ENCODE assay signal across 10 mouse cellular contexts in genomic region chr14:11709798-11710197, GRCm38 (mm10).
DNase-seq lines count a peak whose midpoint lies in the region; ATAC-seq lines count a peak whose summit lies in the region.
"Had no signal": no experiment of that assay in that cellular context is flagged by ENCODE, and none has a peak within 500 bp of the region (broad histone marks: within the 10 kb centered on the region; RNA-seq: fewer than 3 reads in every experiment).

No protein-coding gene starts in this region.

- H3K4me2 ChIP-seq in embryonic facial prominence, embryonic 11.5 days (ENCODE audit: low read depth, low read length), result no peak overlapping the region
- H3K4me2 ChIP-seq: lung, embryonic 15.5 days; neural tube, embryonic 13.5 days had no signal

- WGBS in embryonic facial prominence, embryonic 11.5 days, result 83% methylated on average over 8 of the region's 8 CpGs
- whole genome bisulfite sequencing in embryonic facial prominence, embryonic 10.5 days, result 91% methylated on average over 8 of the region's 8 CpGs

- H3K9me3 ChIP-seq in embryonic facial prominence, embryonic 11.5 days (replicated peaks; ENCODE audit: control insufficient read depth, low read length), result no peaks in the 10 kb centered on the region
- no peaks in the 10 kb centered on the region for H3K9me3 ChIP-seq in embryonic facial prominence, embryonic 10.5 days
- H3K9me3 ChIP-seq: lung, embryonic 15.5 days; neural tube, embryonic 13.5 days had no signal

- H3K4me1 ChIP-seq in embryonic facial prominence, embryonic 11.5 days (ENCODE audit: control insufficient read depth, insufficient read depth, low read length), result no peaks in the 10 kb centered on the region; the same call in 1 of the 2 replicates
- peaks cover 14% of the 10 kb centered on the region for H3K4me1 ChIP-seq in embryonic facial prominence, embryonic 10.5 days
- H3K4me1 ChIP-seq: lung, embryonic 15.5 days had no signal

- H3K36me3 ChIP-seq in embryonic facial prominence, embryonic 11.5 days (replicated peaks; ENCODE audit: control insufficient read depth, insufficient read depth, low read depth, low read length), result no peaks in the 10 kb centered on the region
- no peaks in the 10 kb centered on the region; the same call in 1 of the 2 replicates for H3K36me3 ChIP-seq in embryonic facial prominence, embryonic 10.5 days (replicated peaks)
- H3K36me3 ChIP-seq: lung, embryonic 15.5 days; neural tube, embryonic 13.5 days had no signal

- no peak overlapping the region for H3K27ac ChIP-seq in embryonic facial prominence, embryonic 11.5 days (replicated peaks; ENCODE audit: low read depth, low read length)
- H3K27ac ChIP-seq in embryonic facial prominence, embryonic 10.5 days (replicated peaks), result no peak overlapping the region
- H3K27ac ChIP-seq: lung, embryonic 15.5 days; neural tube, embryonic 13.5 days had no signal

- no peaks in the 10 kb centered on the region for H3K27me3 ChIP-seq in embryonic facial prominence, embryonic 11.5 days (ENCODE audit: control insufficient read depth, insufficient read depth, low read length)
- no peaks in the 10 kb centered on the region for H3K27me3 ChIP-seq in embryonic facial prominence, embryonic 10.5 days (replicated peaks; ENCODE audit: low read depth, poor library complexity, severe bottlenecking)
- H3K27me3 ChIP-seq: lung, embryonic 15.5 days; neural tube, embryonic 13.5 days had no signal

- ATAC-seq in embryonic facial prominence, embryonic 11.5 days (replicated peaks; ENCODE audit: insufficient number of reproducible peaks, low FRiP score, low TSS enrichment, low read depth), result no peak
- peak; percentile 89 for ATAC-seq in common myeloid progenitor, adult 5-6 weeks (replicated peaks; ENCODE audit: low read depth, poor library complexity, severe bottlenecking)
- no peak for ATAC-seq in activated CD4-positive, CD25-positive, alpha-beta regulatory T cell, adult 4 months

- H3K4me3 ChIP-seq in embryonic facial prominence, embryonic 11.5 days (ENCODE audit: low read depth, low read length), result no peak overlapping the region
- no peak overlapping the region for H3K4me3 ChIP-seq in embryonic facial prominence, embryonic 10.5 days
- H3K4me3 ChIP-seq: lung, embryonic 15.5 days; neural tube, embryonic 13.5 days had no signal

- DNase-seq in embryonic facial prominence, embryonic 11.5 days (ENCODE audit: low spot score), result peak; percentile 26
- no peak for DNase-seq in embryonic facial prominence, embryonic 10.5 days (ENCODE audit: low spot score)
- peak; percentile 16 for DNase-seq in layer of hippocampus, adult 9-11 months
- DNase-seq in layer of hippocampus, postnatal 14 days (ENCODE audit: low spot score in 2 of 2), result no peak
- peak; percentile 35 to 55 for DNase-seq in adrenal gland, postnatal 36 days
- no peak for DNase-seq in thymus, adult 18-20 months

- no peak overlapping the region for H3K9ac ChIP-seq in embryonic facial prominence, embryonic 11.5 days (replicated peaks; ENCODE audit: low read length)
- H3K9ac ChIP-seq: lung, embryonic 15.5 days; neural tube, embryonic 13.5 days had no signal

Comparison
In these comparisons a context has a peak if more than half of its experiments do, and no peak if none do; other contexts are left out.
1. DNase-seq: peak in embryonic facial prominence, embryonic 11.5 days (single experiment), layer of hippocampus, adult 9-11 months (single experiment) and adrenal gland, postnatal 36 days (2 of 2); none in embryonic facial prominence, embryonic 10.5 days (single experiment), layer of hippocampus, postnatal 14 days (0 of 2) and thymus, adult 18-20 months (0 of 2).